Mouse (Mus musculus): Measurements from ENCODE around the gene Acoxl. TPM values are rescaled to one million over a fixed set of nuclear protein-coding genes. Genes with fewer than 3 reads are reported as not detected.
A peak's percentile ranks its signal among the peaks of the same experiment; 100 is the strongest.

Acoxl gene
- total and polyA plus RNA-seq, 3 experiments: 0.14 TPM; not detected in 2

DNA sequence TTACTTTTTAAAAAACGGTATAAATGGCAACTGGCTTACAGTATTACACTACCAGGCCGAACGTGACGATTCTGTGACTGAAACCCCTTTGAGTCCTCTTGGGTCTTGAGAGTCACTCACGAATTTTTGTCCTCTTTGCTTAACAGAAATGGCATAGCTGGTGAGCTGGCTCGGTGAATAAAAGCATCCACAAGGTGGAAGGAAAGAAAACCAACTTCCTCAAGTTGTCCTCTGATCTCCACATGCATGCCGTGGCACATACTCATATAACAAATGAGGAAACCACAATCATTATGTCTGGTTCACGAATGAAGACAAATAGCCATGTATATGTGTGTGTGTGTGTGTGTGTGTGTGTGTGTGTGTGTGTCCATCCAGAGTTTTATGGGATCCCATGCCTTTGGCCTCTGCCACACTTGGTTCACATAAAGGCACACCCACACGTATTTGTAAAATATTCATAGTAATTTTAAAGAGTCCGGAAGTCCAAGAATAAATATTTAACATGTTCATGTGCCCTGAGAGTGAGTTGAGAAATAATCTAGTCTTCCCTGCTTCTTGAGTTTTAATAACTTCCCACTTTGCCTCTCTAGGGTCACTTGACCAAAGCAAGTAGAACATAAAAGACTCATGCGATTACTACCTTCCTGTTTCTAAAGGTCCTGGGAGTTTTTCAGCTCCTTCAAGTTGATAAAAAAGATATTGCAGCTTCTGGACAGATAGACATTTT, 6.4 kb upstream of the Acoxl start:
- H3K9ac ChIP-seq (ENCODE audit: low read depth, low read length): no peak overlapping the region
- no peak for DNase-seq
- H3K4me1 ChIP-seq (ENCODE audit: control insufficient read depth, insufficient read depth, low read length): no peaks in the 10 kb centered on the region
- no peaks in the 10 kb centered on the region for H3K27me3 ChIP-seq (ENCODE audit: control insufficient read depth, insufficient read depth, low read length)
- TF ChIP-seq EP300 (IDR thresholded peaks at IDR 0.05; ENCODE audit: insufficient read depth, low read depth, low read length) (no peak), POLR2A (IDR thresholded peaks at IDR 0.05; ENCODE audit: insufficient read depth, low read depth, low read length) (no peak), CTCF (IDR thresholded peaks at IDR 0.05) (no peak)
- intact Hi-C loops (cut with DNase I): no loop called here
- H3K27ac ChIP-seq: no peak overlapping the region
- H3K79me2 ChIP-seq (replicated peaks; ENCODE audit: control insufficient read depth, insufficient read depth, low read length): no peaks in the 10 kb centered on the region
- H3K4me3 ChIP-seq: peak overlapping the region; percentile 45
- 31% methylated on average over 11 of the region's 11 CpGs for WGBS
- H3K36me3 ChIP-seq (ENCODE audit: control insufficient read depth, insufficient read depth, low read length): no peaks in the 10 kb centered on the region

DNA sequence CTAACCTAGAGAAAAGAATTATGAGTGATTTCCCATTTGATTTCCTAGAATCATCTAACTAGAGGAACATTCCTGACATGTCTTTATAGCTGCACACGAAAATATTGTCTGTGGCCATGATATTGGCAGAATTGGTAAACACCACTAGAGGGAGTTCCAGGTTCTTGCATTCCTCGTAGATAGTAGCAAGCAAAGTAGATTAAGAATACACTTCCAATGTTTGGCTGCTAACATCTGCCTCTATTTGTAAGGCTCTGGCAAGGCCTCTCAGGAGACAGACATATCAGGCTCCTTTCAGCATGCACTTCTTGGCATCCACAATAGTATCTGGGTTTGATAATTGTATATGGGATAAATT, 5.9 kb upstream of the Acoxl start:
- WGBS: 15% methylated on average over 2 of the region's 2 CpGs
- intact Hi-C loops (cut with DNase I): no loop called here
- no peaks in the 10 kb centered on the region for H3K27me3 ChIP-seq (ENCODE audit: control insufficient read depth, insufficient read depth, low read length)
- H3K36me3 ChIP-seq (ENCODE audit: control insufficient read depth, insufficient read depth, low read length): no peaks in the 10 kb centered on the region
- H3K4me1 ChIP-seq (ENCODE audit: control insufficient read depth, insufficient read depth, low read length): no peaks in the 10 kb centered on the region
- no peak overlapping the region for H3K27ac ChIP-seq
- no peak overlapping the region for H3K4me3 ChIP-seq
- DNase-seq: no peak
- no peak overlapping the region for H3K9ac ChIP-seq (ENCODE audit: low read depth, low read length)
- TF ChIP-seq POLR2A (IDR thresholded peaks at IDR 0.05; ENCODE audit: insufficient read depth, low read depth, low read length) (no peak), EP300 (IDR thresholded peaks at IDR 0.05; ENCODE audit: insufficient read depth, low read depth, low read length) (no peak), CTCF (IDR thresholded peaks at IDR 0.05) (peak; percentile 65)
- H3K79me2 ChIP-seq (replicated peaks; ENCODE audit: control insufficient read depth, insufficient read depth, low read length): no peaks in the 10 kb centered on the region

DNA sequence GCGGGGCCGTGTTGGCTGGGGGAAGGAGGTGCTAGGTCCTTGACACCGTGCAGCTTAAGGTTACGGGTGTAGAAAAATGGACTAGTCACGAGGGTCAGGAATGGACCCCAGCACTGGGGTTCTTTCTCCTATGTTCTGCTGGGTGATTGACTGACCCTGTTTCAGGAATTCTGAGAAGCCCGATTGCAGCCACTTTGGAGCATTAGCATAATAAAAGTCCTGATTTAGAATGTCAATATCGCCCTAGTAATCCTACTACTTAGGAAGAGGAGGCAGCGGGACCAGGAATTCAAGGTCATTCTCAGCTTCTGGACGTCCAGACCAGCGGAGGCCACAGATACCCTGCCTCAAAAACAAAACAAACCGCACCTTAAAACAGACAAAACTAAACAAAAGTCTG, 749 bp downstream of the Acoxl start:
- Histone ChIP-seq H3K4me3 (no peak overlapping the region), H3K27ac (no peak overlapping the region), H3K36me3 (ENCODE audit: control insufficient read depth, insufficient read depth, low read length) (no peaks in the 10 kb centered on the region), H3K4me1 (ENCODE audit: control insufficient read depth, insufficient read depth, low read length) (no peaks in the 10 kb centered on the region; the same call in 1 of the 2 replicates), H3K9ac (ENCODE audit: low read depth, low read length) (no peak overlapping the region), H3K79me2 (replicated peaks; ENCODE audit: control insufficient read depth, insufficient read depth, low read length) (no peaks in the 10 kb centered on the region), H3K27me3 (ENCODE audit: control insufficient read depth, insufficient read depth, low read length) (peaks cover 3% of the 10 kb centered on the region; the same call in 1 of the 2 replicates)
- TF ChIP-seq POLR2A (IDR thresholded peaks at IDR 0.05; ENCODE audit: insufficient read depth, low read depth, low read length) (no peak), EP300 (IDR thresholded peaks at IDR 0.05; ENCODE audit: insufficient read depth, low read depth, low read length) (no peak), CTCF (IDR thresholded peaks at IDR 0.05) (no peak)
- intact Hi-C loops (cut with DNase I): no loop called here
- WGBS: 27% methylated on average over 11 of the region's 11 CpGs
- DNase-seq: no peak

DNA sequence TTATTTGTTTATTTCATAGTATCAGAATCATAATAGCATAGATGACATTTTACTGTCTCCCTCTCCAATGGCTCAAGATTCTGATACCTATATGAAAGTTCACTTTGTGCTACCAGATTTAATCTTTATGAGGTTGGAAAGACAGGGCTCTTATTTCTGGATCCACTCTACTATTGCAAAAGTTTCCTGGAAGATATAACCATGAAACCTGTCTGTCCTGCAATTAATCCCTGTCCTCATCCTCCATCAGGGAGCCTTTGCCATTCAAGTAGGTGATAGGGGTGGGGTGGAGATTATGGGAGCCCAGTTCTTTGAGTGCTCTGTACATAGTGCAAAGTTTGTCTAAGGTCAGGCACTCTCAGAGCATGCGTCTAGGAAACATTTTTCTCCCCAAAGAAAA, 2.7 kb downstream of the Acoxl start:
- no peak for DNase-seq
- H3K27me3 ChIP-seq (ENCODE audit: control insufficient read depth, insufficient read depth, low read length): peaks cover 3% of the 10 kb centered on the region; the same call in 1 of the 2 replicates
- H3K27ac ChIP-seq: no peak overlapping the region

DNA sequence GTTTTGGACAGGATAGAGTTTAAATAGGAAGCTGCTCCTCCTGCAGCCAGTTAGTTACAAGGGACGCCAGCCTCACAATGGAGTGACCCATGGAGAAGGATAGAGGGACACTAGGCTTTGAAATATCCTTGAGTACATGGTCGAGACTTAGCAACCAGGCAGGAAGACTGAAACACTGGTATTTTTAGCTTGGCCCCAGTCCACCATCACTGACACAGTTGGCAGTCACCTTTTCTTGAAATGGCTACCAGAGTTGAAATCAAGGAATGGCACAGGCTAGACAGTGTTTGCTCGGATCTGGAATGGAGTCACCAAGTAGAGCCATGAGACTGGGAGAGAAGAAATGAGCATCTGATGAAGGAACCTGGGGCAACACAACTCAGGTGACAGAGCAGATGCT, 3.7 kb downstream of the Acoxl start:
- intact Hi-C loops (cut with DNase I): loop anchor here (10.0 kb wide), 1 partner anchor 228 kb away; no protein-coding TSS in a partner anchor
- 48% methylated on average over 3 of the region's 3 CpGs for WGBS
- H3K27me3 ChIP-seq (ENCODE audit: control insufficient read depth, insufficient read depth, low read length): peaks cover 3% of the 10 kb centered on the region; the same call in 1 of the 2 replicates

More for the DNA sequence above, 2.7 kb downstream of the Acoxl start:
- 57% methylated on average over 1 of the region's 1 CpGs for WGBS
- no peak overlapping the region for H3K4me3 ChIP-seq
- no peaks in the 10 kb centered on the region; the same call in none of the 2 replicates for H3K4me1 ChIP-seq (ENCODE audit: control insufficient read depth, insufficient read depth, low read length)
- H3K9ac ChIP-seq (ENCODE audit: low read depth, low read length): no peak overlapping the region
- no peaks in the 10 kb centered on the region for H3K79me2 ChIP-seq (replicated peaks; ENCODE audit: control insufficient read depth, insufficient read depth, low read length)
- TF ChIP-seq POLR2A (IDR thresholded peaks at IDR 0.05; ENCODE audit: insufficient read depth, low read depth, low read length) (no peak), EP300 (IDR thresholded peaks at IDR 0.05; ENCODE audit: insufficient read depth, low read depth, low read length) (no peak), CTCF (IDR thresholded peaks at IDR 0.05) (no peak)
- intact Hi-C loops (cut with DNase I): loop anchor here (10.0 kb wide), 1 partner anchor 227 kb away; no protein-coding TSS in a partner anchor
- no peaks in the 10 kb centered on the region for H3K36me3 ChIP-seq (ENCODE audit: control insufficient read depth, insufficient read depth, low read length)

More for the DNA sequence above, 3.7 kb downstream of the Acoxl start:
- DNase-seq: no peak
- no peaks in the 10 kb centered on the region for H3K36me3 ChIP-seq (ENCODE audit: control insufficient read depth, insufficient read depth, low read length)
- H3K4me3 ChIP-seq: no peak overlapping the region
- TF ChIP-seq CTCF (IDR thresholded peaks at IDR 0.05) (no peak), POLR2A (IDR thresholded peaks at IDR 0.05; ENCODE audit: insufficient read depth, low read depth, low read length) (no peak), EP300 (IDR thresholded peaks at IDR 0.05; ENCODE audit: insufficient read depth, low read depth, low read length) (no peak)
- no peaks in the 10 kb centered on the region for H3K79me2 ChIP-seq (replicated peaks; ENCODE audit: control insufficient read depth, insufficient read depth, low read length)
- H3K27ac ChIP-seq: no peak overlapping the region
- H3K4me1 ChIP-seq (ENCODE audit: control insufficient read depth, insufficient read depth, low read length): no peaks in the 10 kb centered on the region; the same call in none of the 2 replicates
- no peak overlapping the region for H3K9ac ChIP-seq (ENCODE audit: low read depth, low read length)

Data from heart, adult 2 months (tissue).